Mouse (Mus musculus) left cerebral cortex, postnatal 10 days (tissue): ENCODE measurements around the gene Znrf2. TPM values are rescaled to one million over a fixed set of nuclear protein-coding genes. Genes with fewer than 3 reads are reported as not detected.
"Not testable (repeated sequence)": the region's sequence is repeated elsewhere in the genome, so short reads cannot be mapped to it uniquely, and the experiment has no call there.

Experiments
- DNase-seq, 2 experiments: peaks; one replicate each; pipeline ENCODE4 v3.0.0; 2021 to 2022; ENCODE audit warnings: low spot score in 2 of 2, mixed read lengths in 1 of 2; ENCODE audit errors: extremely low spot score in 1 of 2
- intact Hi-C: fragments of 180-260 bp; cut with DNase I; formaldehyde crosslinking; loops from one replicate; pipeline ENCODE4 v1.15.1; 2025
- total RNA-seq, 2 experiments: library from RNA; stranded (reverse); gene quantifications; 2 replicates each; pipeline ENCODE4 v1.2.3; 2021

Znrf2 gene
- total RNA-seq, 2 experiments from 2014 or later = 31.7 to 35.2 TPM

DNA sequence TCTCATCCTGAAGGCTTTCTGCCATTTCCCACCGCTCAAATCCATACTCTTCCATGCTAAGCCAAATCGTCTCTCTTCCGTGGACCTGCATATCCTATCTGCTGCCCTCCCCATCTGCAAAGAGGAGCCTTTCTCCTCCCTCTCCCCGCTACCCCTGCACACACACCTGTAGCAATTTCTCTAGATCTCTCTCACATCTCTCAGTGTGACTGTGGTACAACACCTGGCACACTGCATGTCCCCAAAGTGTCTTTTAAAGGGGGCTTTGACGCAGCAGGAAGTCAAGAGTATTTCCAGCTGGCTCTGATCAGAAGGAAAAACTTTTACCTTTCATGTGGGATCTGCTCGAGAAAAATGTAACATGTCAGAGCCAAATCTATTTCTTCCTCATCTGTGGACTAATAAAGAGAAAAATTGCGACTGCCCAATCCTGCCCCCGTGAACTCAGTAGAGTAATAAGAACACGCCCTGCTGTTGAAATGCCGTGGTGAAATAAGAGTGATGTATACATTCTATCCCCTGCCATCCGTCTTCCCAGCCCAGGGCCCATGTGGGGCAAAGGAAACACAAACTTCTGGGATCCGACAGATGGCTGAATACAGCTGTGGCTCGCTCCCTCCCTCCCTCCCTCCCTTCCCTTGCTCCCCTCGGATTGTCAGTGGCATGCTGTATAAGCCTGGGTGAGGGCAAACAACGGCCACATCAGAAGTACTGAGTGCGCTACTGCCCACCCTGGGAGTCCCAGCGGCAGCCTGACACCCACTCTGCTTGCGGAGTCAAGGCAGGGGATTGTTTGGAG, 12.5 kb upstream of the Znrf2 start:
- intact Hi-C loops = no loop called here
- DNase-seq = no peak

DNA sequence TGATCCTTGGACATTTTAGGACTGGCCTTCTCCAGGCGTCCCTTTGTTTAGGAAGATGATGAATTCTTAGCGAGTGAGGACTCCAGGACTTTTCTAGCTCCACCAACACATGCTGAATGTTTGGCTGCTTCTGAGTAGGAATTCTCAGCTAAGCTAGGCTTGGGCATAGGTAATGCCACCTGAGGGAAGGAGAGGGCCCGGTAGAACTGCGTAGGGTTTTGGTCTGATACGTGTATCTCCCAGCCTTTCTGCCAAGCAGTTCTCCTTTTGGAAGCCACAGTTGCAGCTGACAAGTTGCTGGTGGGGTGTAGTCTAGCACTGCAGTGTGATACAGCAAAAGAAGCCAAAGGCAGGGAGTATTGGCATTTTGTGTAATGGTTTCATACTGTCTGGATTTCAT, 10.9 kb upstream of the Znrf2 start:
- DNase-seq = no peak

DNA sequence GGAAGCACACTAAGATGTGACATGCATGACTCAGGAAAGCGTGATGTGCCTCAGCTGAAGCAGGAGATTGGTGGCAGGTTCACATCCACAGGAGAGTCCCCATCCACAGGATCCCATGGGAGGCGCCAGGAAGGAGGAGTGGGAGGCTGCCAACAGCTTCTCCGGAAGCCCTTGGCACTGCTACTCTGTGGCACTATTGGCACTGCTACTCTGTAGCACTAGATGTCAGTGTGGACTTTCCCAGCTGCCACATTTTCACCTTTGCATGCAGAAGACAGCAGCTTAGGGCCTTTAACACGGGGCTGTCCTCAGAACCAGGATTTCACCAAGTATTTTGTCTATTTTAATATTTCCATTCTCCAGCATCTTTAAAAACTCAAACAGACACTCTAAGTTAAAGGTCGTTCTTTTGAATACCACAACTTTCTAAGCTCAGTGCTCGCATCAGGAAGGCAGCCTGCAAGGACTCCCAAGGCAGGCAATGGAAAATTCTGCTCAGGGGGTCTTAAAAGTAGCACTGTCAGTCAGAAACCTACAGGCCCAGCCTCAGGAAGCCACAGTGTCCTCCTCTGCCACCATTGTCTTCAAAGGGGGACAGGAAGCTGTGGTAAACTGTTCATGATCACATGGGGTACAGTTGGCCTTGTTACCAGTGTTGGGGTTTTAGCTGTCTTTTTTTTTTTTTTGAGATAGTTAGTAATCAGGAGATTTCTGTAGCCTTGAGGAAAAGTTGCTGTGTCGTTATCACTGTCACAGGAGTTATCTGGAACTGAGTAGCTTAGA, 7.0 kb upstream of the Znrf2 start:
- peak; percentile 34 to 54 for DNase-seq
- intact Hi-C loops = loop anchor here (5.0 to 10.0 kb wide), 3 partner anchors 102 to 355 kb away; partner anchors contain the start of gene Ggct

More for the DNA sequence above, 10.9 kb upstream of the Znrf2 start:
- intact Hi-C loops = no loop called here

DNA sequence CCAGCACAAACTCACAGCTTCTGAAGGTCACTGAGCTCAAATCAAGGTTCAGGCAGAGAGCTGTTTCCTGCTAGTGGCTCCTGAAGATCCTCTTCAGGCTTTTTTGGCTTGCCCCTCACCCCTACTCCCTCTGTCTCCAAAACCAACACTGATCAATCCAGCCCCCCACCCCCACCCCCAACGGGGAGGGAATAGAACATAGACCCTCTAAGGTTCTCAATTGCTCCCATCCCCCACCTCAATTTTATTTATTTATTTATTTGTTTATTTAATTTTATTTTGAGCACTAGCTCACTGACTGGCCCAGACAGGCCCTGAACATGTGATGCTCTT, 6.4 kb upstream of the Znrf2 start:
- intact Hi-C loops = loop anchor here (5.0 to 10.0 kb wide), 3 partner anchors 103 to 355 kb away; partner anchors contain the start of gene Ggct
- DNase-seq = no peak

DNA sequence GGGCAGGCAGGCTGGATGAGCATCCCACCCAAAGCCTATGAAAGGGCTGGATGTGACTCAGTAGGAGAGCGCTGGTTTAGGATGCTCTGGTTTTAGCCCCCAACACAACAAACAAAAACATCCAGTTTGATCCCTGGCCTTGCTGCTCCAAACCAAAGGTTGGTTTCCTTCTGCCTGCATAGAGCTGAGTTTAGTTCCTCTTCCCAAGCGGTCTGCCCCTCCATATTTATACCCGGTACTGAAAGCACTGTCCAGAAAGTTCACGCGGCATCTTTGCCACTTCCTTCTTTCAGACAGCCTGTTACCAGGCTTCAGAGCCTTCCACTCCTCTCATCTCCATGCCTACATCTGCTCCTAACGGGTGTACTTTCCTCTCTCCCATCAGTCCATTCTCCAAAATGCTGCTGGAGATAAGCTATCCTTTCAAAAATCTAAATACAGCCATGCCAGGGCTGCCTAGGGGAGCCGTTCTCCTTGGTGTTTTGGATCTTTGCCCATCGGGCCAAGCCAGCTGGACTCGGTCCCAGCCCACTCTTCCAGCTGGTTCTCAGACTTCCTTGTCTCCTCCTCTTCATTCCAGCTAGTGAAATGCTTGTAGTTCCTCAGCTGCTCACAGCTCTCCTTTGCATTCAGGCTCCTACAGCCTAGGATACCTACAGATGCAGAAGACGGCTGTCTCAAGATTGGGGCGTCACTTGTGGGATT, 5.0 kb upstream of the Znrf2 start:
- DNase-seq = peak; percentile 69 to 70
- intact Hi-C loops = loop anchor here (5.0 to 10.0 kb wide), 3 partner anchors 104 to 353 kb away; partner anchors contain the start of gene Ggct

DNA sequence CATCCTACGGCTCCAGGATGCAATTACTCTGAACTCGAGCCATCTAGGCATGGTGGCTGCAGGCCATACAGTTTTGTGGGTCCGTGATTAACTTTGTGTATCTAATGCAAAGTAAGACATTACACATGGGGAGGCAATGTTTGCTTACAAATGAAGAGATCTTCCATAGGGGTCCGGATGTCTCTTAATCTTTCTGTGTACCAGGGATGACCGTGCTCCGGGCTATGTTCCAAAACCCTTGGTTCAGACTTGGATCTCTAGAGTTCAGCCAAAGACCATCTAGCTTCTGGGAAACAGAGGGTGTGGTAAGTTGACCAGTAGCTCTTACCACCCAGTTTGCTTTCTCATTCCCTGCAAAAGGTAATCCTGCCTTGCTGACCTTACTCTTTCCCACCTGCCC, 4.4 kb upstream of the Znrf2 start:
- intact Hi-C loops = loop anchor here (5.0 to 10.0 kb wide), 3 partner anchors 105 to 353 kb away; partner anchors contain the start of gene Ggct
- no peak for DNase-seq

DNA sequence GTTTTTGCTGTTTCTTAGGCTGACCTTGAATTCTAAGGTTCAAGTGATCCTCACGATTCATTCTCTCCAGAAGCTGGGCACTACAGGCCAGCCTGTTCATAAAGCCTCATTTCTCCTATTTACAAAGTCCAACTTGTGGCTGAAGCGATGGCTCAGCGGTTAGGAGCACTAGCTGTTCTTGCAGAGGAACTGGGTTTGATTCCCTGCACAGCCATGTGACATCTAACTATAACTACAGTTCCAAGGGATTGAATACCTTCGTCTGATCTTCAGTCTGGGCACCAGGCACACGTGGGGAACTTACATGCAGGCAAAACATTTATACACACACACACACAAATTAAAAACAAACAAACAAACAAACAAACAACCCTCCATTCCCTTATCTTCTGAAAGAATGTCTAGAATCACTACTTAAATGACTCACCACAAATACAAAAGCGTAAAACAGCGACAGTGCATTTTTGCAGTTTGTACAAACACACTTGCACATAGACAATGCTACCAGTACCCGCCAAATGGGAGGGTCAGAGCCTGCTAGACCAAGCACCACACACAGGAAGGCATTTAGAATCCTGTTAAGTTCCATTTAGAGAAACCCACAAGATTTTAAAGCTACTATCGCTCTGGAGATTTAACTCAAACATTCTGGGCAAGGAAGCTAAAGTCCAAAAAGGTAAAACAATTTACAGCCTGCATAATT, 1.1 kb upstream of the Znrf2 start:
- intact Hi-C loops = loop anchor here (5.0 to 10.0 kb wide), 3 partner anchors 82 to 349 kb away; partner anchors contain the start of gene Ggct
- DNase-seq = no peak

DNA sequence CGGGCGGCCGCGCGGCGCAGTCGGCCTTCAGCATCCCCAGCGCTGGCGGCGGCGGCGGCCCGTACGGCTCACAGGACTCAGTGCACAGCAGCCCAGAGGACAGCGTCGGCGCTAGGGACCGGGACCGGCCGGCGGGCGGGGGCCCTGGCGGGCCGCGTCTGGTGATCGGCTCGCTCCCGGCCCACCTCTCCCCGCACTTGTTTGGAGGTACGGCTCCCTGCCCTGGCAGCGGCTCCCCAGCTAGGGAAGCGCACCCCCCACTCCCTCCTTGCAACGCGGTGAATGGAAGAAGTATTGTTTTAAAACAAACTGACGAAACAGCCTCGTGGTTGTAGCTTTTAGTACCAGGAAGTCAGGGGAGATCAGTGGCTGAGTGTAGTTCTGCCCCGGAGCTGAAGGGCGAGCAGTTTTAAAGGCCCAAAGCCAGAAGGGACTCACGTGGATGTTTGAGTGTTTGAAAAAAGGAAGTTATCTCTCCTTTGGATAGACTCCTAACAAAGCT, 601 bp downstream of the Znrf2 start:
- DNase-seq = peak; percentile 31 to 68
- intact Hi-C loops = loop anchor here (5.0 to 10.0 kb wide), 3 partner anchors 80 to 347 kb away; partner anchors contain the start of gene Ggct

DNA sequence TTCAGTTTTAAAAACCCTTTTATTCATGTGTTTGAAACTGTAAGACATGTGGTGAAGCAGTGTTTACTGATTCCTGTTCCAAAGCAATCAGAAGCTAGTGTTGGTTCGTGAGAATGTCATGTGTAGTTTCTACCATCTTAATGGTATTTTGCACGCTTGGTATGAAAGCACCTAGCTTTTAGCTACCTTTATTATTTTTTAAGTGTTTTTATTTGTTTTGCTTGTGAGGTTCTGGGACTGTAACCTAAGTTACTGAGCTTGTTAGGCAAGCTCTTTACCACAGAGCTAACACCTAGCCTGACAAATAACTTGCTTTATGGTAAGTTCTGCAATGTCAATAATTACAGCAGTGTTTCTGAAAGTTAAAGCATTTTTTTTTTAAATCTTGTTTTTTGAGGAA, 1.7 kb downstream of the Znrf2 start:
- intact Hi-C loops = loop anchor here (5.0 to 10.0 kb wide), 3 partner anchors 79 to 346 kb away; partner anchors contain the start of gene Ggct
- no peak for DNase-seq

DNA sequence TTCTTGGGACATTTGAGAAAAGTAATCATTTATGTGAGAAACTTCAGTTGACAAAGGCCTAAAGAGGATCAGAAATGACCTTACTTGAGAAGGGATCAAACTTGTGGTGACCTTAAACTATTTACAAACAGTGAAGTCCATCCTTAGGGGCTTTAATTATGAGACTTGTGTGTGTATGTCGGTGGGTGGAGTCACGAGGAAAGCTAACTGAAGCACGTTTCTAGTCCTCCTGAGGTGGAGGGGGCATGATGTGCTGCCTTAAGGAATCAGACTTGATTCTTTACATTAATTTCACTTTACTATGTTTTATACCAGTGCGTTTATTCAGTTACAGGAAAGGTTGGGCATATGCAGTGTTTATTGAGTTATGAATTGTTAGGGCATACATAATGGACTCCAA, 2.6 kb downstream of the Znrf2 start:
- intact Hi-C loops = loop anchor here (5.0 to 10.0 kb wide), 3 partner anchors 78 to 346 kb away; partner anchors contain the start of gene Ggct
- DNase-seq = no peak

DNA sequence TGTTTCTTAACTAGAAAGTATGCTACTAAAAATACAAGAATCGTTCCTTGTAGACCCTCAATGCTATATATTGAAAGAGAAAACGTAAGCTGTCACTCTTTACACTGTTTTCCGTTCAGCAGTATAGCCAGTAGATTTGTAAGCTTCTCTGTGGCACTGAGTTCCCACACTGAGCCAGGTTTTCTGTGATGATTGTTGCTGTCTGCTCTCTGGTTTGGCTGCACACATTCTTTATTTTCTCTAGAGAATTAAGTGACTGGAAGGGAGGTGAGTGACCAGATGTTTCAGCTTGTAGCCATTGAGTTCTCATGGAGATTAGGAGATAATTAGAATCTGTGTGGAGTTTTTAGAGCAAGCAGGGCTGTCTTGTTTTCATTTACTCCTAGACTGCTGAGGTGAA, 3.0 kb downstream of the Znrf2 start:
- DNase-seq = no peak
- intact Hi-C loops = loop anchor here (5.0 to 10.0 kb wide), 3 partner anchors 78 to 345 kb away; partner anchors contain the start of gene Ggct

DNA sequence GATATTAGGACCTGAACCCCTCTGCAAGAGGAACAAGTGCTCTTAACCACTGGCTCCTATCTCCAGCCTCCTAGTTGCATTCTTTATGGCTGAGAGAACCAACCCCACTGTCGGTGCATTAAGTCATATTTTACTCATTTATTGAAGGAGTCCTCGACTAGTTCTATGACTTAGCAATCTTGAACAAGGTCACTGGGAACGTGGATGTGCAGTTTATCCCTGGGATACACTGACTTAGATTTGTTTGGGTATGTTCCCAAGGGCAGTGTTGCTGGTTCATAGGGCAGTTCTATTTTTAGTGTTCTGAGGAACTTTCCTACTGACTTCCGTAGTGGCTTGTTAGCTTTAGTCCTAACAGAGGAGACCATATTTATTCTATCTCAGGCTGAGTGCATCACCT, 5.6 kb downstream of the Znrf2 start:
- DNase-seq = no peak
- intact Hi-C loops = no loop called here

DNA sequence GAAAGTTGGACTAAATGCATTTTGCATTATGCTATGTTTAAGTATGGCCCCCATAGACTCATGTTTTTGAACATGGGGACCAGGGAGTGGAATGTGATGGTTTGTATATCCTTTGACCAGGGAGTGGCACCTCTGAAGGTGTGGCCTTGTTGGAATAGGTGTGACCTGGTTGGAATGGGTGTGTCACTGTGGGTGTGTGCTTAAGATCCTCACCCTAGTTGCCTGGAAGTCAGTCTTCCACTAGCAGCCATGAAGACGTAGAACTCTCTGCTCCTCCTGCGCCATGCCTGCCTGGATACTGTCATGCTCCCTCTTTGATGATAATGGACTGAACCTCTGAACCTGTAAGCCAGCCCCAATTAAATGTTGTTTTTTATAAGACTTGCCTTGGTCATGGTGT, 7.8 kb downstream of the Znrf2 start:
- intact Hi-C loops, DNase-seq: not testable (repeated sequence)

DNA sequence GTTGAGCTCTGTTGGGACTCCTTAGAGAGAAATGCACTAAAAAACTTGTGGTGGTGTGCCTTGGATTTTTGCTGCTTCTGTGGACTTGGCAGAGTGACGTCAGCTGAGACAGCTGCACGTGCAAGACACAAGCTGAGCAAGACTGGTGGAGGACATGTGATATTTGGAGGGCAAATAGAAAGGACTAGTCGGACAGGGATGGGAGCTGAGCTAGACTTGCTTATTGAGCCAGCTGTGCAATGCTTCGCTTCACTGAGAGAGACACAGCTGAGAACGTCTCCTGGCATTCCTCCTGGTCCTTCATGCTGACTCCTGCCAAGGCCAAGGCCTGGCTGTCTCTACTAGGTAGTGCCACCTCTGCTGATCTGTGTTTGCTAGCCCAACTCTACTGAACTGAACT, 10.8 kb downstream of the Znrf2 start:
- no peak for DNase-seq
- intact Hi-C loops = no loop called here

DNA sequence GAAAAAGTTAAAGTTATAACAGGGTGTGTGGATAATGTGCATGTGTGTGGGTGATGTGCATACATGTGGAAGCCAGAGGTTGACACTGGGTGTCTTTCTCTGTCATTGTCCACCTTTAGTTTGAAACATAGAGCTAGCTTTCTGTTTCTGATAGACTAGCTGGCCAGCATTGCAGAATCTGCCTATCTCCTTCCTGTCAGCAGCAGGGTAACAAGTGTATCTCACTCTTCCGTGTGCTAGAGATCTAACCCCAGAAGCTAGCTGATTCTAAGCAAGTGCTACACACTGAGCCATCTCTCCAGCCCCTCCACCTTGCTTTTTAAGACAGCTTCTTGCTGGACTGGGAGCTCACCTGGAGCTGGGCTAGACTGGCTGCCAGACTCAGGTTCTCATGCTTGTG, 11.6 kb downstream of the Znrf2 start:
- no peak for DNase-seq
- intact Hi-C loops = no loop called here

DNA sequence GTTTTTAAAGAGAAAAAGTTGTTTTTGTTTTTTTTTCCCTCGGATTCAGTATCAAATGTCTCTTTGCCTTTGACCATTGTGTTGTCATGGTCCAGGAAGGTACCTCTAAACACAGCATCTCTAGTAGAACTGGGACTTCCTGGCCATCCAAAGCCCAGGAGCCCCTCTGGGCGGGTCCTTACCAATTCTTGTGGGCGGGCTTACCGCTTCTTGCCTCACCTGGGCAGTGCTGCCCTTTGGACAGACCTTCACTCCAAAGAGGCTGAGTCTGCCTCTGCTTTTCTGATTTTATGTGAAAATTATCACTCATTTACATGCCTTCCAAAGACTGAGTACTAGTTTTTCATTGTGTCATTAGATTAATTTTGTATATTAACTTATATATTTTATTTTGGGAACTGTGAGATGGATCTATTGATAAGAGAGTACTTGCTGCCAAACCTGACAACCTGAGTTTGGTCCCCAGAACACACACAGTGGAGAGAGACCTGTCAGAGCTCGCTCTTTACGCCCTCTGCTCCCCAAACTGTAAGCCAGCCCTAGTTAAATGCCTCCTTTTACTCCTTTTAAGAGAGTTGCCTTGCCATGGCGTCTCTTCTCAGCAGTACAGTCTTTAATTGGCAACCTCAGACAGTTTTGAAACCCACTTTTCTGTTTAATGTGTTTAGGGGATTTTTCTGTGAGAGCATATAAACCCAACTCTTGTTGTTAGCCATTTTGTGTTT, 13.5 kb downstream of the Znrf2 start:
- intact Hi-C loops = no loop called here
- no peak for DNase-seq

DNA sequence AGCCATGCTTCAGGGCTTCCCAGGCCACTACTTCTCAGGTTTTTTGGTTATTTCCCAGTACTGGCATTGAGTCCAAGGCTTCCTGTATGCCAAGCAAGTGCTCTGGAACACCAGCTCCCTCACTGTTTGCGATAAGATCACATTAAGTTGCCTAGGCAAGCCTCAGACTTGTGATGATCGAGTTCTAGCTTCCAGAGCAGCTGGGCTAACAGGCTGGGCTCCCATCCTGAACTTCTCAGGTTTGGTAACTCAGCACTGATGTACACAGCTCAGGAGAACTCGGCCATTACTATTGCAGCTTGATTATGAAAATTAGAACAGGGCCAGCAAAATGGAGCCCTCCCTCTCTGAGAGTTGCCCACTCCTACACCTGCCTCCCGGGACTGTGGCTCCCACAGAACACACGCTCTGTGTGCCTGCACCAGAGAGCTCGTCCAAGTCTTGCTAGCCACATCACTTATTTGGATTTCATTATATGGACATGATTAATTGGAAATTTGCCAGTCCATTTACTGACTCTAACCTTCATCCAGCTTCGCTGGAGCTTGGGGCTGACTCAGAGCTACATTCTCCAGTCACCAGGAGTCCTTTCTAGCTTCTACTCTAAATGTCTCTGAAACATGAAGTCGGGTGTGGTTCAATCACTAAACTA, 14.5 kb downstream of the Znrf2 start:
- intact Hi-C loops = no loop called here

More for the DNA sequence above, 14.5 kb downstream of the Znrf2 start:
- DNase-seq = no peak
